Mouse (Mus musculus) cerebellum, adult 8-10 months (tissue): ENCODE data around the gene Ntn1.

Experiments
- DNase-seq: peaks from one replicate; pipeline ENCODE4 v3.0.0; 2022

The Ntn1 gene

DNA sequence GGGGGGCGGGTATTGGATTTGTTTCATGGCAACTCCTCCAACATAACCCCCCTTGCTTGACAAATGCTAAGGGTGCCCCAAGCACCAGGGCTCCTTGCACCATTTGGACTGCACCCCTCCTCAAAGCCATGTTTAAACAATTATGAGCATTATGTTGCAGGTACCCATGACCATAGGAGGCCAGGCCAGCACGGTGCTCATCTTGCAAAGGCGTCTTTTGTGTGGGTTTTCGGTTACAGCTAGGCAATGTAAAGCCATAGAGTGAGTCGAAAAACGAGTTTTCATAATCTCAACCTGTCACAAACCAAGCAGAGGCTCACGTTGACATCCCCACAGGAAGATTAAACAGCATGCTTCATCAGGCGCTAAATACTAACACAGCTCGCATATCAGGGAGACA, 19.3 kb downstream of the Ntn1 start:
- DNase-seq, result no peak

DNA sequence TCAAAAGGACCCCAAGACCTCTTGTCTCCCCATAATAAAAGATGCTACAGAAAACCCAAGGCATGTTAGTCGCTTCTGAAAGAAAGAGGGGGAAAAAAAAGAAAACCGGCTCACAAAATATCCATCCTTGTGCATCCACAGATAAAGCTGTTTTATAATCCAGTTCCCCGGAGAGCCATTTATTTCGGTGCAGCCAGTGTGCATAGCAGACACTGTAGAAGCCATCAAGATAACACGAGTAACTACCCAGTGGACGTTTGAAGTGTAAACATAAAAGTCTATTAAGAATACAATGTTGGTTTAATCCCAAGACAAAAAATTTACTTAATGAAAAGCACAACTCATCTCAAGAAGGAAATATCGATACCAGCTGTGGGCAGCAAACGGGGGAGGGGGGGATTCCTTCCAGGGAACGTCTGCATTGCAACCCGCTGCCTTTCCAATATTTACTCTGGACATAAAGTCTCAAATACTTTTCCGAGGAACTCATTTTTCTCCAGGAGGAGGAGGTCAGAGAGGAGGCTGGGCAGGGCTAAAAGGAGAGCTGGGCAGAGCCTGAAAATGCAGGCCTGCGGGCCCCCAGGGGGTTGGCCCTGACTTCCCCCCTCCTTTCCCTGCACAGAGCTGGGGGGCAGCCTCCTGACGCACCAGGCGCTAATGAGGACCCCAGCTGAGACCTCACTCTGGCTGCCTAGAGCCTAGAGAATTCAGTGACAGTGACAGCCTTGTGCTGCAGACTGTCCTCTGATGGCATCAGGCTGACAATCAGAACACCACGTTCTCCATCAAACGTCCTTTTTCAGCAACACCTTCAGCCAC, 21.5 kb downstream of the Ntn1 start:
- DNase-seq, result no peak

DNA sequence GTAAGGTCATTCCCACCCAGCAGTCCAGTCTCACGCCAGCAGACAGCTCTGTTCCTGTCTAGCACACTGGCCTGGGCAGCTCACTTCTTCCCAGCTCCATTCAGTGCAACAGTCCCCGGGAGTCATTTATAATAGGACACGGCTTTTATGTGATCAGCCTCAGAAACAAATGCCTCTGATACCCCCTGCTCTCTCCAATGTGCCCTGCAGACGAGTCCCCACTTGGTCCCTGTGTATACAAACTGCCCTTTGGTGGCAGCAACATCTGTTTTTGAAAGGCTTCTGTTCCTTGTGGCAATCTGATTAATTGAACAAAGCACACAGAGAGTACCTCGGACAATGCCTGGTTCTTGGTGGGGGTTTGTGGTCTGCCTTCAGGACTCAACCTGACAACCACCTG, 22.2 kb downstream of the Ntn1 start:
- no peak for DNase-seq

DNA sequence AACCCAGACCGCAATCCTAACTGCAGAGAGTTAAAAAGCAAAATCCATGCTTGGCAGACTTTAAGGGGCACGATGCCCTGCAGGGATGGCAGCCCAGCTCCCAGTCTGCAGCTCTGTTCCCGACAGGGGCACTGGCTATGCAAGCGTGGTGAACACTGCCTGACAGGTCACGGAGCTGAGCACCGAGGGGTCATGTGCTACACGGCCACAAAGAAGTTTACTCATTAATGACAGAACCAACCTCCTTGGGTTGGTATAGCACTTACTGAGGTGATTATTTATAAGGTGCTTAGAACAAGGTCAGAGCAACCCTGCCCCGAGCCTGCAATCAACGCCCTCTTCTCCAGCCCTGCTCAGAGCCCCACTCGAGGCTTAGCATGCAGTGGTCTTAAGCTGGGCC, 27.5 kb downstream of the Ntn1 start:
- no peak for DNase-seq

DNA sequence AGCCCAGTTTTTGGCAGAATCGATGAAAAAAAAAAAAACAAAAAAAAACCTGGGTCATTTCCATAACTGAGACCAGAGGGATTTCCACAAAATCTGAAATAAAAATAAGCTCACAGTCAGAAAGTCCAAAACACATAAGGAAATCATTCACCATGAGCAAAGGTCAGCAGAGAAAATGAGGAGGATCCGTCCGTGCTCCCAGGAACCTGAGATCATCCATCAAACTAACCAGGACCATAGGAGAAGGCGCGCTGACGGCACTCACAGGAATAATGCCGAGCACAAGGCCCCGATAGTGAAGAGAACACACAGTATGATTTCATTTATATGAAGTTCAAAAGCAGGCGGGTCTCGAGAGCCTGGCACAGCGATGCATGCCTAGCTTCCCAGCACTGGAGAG, 29.0 kb downstream of the Ntn1 start:
- DNase-seq, result no peak

DNA sequence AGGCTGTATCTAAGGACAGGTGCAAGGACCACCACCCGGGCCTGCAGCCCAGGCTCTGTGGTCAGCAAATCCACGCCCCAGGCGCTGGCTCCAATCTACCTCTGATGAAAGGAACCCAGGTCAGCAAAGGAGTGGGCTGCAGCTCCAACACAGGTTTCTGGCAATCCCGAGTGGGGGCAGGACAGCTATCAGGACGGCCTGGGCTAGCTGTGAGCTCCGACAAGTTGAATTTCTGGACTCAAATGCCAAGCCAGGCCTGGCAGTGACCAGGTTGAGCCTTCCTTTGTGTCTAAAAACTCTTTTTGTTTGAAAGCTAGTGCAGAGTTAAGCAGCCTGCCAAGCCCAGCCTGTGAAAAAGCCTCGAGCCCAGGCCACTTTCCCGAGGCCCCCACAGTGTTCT, 43.7 kb downstream of the Ntn1 start:
- DNase-seq, result no peak

DNA sequence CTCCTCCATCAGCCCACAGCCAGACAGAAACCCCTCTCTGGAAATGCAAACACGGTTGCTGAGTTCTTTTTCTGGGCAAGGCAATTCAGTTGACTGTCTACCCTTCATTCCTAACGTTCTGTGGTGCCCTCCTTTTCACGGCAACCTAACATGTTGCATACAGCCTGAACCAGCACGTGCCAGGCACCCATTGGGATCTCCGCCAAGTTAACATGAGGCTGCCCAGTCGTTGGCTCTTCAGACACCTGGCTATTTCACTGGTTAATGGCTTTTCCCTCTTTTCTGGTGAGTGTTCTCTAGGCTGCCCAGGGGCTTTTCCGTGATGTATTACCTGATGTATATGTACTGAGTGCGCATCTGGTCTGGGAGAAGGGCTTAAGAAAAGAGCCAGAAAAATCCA, 45.1 kb downstream of the Ntn1 start:
- DNase-seq, result peak; percentile 15

DNA sequence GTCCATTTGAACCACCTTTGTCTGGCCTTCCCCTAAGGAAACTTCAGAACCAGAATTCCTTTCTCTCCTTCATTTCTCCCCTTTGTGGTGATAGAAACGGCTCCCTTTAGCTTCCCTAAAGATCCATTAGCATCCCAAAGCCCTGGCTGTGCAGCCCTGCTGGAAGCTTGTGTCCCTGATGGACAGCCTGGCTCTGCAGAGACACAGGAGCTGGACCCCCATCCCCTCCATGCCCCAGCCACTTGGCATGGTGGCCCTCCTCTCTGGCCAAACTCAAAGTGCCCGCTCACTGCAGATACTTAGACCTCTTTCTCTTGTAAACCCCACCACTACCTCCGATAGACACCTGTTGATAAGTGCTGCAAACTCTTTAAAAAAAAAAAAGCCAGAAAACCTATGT, 45.8 kb downstream of the Ntn1 start:
- DNase-seq, result no peak

DNA sequence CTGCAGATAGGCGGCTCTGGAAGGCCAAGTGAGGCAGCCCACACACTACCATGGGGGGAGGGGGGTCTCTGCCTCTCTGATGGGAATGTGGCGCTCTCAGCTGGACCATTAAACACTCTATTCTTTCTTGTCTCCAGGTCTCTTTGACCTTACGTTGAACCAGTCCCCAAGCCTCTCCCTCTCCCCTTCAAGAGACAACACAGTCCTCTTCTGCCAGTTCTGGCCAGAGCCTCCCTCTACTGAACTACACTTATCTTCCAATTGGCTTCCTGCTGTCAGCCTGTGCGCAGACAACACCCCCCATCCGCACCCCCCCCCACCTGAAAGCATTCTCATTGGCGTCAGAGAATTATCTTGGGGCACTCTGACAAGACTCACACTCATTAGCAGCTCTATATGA, 48.4 kb downstream of the Ntn1 start:
- no peak for DNase-seq

DNA sequence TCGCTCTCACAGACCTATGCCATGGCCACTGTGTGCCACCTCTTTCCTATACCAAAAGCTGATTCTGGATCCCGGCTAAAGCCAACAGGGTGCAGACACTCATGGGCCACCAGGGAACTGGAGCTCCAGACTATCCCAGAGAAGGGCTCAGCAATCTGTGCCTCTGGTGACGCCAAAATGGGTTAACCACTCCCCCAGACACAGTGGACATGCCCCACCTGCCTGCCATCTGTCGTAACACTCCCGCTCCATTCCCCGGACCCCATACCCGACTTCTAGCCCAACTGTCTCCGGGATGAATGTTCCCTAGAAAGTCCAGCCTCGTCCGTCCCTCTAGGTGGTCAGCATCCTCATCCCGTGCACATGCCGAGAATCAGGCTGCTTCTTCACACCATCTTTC, 51.8 kb downstream of the Ntn1 start:
- no peak for DNase-seq

DNA sequence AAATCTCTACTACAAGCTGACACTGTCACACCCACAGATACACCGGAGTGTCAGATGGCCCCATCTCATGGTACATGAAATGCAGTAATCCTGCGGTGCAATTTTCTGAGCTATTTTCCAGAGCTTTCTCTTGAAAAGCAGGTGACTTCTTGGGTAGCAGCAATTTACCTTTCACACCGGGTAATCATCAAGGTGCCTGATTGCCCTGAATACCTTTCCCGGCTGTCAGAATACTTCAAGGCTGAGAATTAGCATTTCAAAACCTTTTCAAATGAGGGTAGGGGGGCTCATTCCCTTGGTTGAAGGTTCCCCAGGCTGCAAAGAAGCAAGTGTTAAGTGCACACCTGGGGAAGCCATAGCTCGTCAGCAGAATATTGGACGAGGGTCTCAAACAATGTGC, 52.5 kb downstream of the Ntn1 start:
- DNase-seq, result no peak

DNA sequence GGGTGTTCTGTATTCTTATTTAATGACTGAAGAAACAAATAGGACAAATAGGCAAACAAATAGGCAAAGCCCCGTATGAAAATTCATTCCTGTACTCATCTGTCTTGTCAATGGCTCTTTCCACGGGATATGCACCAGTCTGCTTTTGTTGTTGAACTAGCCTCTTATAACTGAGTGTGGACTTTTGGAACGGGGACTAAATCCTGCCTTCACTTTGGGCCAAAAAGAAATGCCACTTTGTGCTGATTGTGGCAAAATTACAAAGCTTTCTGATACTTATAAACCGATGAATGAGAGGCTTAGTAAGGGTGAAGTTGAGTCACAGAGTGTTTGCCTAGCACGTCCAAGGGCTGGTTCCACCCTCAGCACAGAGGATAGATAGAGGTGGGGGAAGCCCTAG, 53.1 kb downstream of the Ntn1 start:
- DNase-seq, result no peak

DNA sequence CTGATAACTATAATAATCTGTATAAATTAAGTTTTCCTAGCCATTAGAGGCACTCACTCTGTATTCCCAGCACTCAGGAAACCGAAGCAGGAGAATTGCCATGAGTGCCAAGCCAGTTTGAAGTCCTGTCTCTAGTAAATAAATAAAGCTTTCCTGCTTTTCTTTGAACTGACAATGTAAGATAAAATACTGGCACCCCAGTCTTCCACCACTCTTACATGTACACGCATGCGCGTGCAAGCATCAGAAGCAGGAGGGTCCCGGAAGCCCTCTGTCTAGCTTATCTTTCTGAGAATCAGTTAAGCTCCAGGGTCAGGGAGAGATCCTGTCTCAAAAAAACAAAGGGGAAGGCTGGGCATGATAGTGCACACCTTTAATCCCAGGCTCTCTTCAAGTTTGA, 54.5 kb downstream of the Ntn1 start:
- no peak for DNase-seq

DNA sequence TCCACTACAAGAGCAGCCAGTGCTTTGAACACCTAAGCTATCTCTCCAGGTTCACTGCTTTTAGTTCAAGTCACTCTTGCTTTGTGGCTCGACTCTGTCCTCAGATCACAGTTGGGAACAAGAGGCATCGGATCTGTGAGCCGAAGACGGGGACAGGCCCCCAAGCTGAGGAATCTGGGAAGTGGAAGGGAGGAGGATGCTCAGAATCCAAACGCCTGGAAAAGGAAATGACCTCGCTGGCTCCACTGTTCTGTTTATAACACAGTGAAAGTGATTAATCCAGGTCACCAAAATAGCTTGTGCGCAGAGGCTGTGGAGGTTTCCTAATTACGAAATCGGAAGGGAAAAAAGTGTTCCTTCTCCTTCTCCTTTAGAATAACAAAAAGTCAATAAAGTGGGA, 56.4 kb downstream of the Ntn1 start:
- no peak for DNase-seq

DNA sequence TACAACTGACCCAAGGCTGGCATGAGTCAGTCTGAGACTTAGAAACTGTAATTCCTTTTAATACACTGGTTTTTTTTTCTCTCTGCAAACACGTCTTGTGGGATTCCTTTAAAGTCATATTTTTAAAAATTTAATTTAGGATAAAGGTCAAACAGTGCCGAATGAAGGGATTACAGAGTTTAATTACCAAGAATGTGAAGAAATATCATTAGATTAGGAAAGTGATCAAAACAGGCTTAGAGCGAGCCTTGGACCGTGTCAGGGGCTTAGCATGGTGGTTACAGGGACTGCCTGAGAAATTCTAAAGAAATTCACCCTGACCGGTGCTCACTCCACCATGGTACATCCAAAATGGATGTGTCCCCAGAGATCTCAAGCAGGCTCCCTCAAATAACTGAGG, 57.9 kb downstream of the Ntn1 start:
- DNase-seq, result no peak

DNA sequence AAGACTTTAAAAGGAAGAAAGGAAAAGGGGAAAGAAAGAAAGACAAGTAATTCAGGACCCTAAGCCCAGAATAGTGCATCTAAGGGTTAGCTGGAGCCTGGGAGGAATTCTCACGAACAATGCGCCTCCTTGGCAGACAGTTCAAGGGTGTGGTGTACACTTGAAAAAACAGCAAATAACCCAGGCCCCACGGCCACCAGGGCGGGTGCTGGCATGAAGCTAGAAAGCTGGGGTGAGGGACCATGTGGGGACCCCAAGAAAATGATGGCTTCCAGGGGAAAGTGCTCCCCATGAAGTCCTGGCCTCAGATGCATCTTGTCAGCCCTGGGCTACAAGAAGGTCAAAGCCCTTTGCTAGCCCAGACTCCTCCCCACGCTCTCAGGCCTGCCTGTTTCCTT, 58.6 kb downstream of the Ntn1 start:
- DNase-seq, result no peak

DNA sequence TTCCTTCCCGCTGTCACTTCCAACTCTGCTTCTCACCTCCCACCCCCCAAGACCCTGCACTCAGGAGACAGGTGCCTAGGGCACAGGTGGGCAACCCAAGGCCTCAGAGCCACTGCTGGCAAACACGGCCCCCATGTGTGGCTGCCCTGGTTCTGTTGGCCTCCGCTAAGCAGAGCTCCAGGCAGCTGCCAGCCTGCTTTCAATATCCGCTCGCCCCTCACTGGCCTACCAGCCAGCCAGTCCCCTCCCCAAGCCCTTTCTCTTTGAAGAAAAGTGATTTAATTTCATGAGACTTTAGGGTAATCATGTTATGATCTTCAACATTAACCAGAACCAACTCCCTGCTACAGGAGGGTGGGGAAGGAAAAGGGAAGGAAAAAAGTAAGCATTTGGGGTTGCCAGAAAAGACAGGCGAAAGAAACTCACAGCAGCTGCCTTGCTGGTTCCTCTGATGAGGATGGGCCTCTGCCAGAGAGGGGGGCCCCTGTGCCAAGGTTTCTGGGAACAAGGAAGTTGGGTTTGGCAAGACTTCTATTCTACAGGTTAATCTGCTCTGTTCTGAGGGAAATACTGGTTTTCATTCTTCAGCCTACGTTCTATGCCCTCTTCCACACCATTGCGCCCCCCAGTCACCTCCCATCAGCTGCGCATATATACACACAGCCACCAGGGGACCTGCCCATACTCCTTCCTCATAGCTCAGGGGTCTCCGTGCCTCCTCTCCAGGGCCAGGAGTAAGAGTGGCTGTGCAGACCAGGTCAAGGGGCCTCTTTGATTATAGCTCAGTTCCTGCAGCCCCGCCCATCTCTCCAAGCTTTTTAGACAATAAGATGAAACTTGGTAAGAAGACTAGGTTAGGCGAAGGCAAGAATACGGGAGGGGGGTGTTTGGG, 59.3 kb downstream of the Ntn1 start:
- no peak for DNase-seq

DNA sequence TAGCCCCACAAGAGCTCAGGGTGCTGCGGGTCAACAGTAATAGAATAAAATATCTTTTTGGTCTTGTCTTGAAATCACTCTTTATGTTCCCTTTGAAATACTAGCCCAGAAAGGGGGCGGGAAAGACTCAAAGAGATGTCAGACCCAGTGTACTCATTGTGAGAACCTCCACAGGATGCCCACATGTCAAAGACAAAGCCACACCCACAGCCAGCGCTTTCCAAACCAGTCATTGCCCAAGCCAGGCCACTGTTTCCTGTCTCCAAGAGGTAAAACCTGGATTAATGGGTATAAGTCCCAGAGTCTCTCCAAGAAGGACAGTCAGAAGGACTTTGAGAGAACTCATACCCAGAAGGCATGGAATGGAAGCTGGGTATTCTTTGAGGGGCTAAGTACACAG, 60.3 kb downstream of the Ntn1 start:
- no peak for DNase-seq

DNA sequence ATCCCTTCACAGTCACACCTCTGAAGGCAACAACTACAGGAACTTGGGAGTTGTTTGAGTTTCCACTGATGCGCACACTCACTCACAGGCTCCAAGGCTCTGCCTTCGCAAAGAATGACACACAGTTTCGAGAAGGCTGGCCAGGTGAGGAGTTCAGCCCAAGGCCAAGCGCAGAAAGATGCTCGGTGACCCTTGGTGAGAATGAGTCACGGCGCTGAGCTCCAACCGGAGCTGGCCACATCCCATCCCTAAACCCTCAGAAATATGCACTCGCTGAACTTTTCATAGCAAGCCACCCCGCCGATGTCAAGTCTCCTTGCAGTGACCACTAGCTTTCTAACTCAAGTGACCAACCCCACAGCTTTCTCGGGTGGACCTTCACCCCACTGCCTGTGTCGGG, 60.8 kb downstream of the Ntn1 start:
- no peak for DNase-seq

DNA sequence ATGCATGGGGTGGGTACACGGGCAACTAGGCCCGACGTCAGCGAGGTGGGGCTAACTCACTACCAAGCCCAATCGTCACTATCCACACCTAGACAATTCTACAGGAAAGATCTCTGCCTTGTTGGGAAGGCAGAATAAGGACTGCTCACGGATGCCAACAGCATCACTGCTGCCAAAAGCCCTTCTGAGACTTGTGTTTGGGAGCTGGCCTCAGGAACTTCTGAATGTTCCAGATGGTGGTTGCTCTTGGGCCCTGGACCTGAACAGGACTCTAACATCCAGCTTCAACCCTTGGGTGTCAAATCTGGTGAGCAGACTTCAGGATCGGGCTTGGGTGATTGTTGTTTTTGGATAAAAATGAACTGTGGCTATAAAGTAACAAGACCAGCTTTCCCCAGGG, 61.3 kb downstream of the Ntn1 start:
- DNase-seq, result no peak

DNA sequence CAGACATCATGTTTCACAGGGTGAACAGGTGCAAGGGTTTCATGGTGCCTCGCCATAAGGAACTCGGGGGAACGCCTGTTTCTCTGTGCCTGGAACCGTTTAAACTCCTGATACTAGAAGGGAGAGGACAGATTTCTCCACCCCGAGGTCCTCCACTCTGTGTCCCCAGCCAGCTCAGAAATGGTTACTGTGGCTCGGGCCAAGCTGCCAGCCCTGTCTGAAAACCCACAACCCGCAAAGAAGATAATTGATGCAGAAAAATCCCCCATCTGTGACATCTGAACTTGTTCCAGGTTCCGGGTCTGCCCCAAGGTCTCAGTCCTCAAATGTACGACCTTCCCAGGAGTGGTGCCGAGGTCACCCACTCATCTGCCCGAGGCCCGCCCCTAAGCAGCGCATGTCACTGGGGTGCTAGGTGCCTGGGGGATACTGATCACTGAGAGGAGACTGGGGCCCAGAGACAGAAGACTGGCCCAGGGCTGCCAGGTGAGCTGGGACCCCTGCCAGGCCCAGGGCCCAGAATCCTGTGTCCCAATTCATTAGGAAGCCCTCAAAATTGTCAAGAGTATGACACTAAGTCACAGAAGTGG, 68.9 kb downstream of the Ntn1 start:
- peak; percentile 19 for DNase-seq

DNA sequence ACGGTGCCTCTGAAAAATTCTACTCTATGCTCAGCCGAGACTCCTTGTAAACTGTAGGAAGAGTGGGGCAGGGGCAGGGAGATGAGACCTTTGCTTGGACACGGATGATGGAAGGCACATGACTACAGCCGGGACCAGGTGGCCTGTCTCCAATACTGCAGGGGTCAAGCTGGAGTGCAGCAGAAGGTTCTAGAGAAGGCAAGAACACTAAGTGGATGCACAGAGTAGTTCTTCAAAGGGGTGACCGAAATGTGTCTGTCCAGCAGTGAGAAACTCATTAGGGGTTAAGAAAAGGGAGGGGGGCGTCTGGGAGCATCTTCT, 69.5 kb downstream of the Ntn1 start:
- DNase-seq, result no peak

DNA sequence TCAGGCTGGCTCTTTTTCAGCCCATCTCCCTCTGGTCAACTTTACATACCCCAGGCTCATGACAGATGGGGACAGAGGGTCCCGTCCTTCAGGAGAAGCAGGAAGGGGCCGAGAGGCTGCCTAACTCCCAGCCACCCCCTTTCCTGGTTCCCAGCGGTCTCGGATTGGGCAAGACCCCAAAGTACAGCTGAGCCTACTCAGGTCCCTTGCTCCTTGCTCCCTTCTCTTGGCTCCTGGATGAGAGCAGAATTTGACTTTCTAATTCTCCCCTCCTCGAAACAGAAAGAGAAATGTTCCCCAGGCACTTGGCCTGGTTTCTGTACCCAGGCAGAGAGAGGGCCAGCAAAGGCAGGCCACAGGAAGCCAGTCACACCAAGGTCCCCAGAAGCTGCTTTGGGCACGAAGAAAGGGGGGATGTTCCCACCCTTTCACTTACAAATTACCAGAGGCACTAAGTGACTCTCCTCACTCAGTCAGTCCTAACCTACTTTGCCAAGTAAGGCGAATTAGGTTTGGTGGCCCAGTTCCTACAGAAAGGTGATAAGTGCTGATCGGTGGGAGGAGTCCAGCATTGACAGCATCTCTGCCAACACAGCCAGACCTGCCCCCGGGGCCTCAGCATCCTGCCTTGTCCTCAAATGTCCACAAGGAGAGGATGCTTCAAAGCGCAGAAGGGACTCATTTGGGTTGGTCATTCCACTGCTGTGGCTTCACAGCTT, 70.1 kb downstream of the Ntn1 start:
- peak; percentile 17 for DNase-seq

DNA sequence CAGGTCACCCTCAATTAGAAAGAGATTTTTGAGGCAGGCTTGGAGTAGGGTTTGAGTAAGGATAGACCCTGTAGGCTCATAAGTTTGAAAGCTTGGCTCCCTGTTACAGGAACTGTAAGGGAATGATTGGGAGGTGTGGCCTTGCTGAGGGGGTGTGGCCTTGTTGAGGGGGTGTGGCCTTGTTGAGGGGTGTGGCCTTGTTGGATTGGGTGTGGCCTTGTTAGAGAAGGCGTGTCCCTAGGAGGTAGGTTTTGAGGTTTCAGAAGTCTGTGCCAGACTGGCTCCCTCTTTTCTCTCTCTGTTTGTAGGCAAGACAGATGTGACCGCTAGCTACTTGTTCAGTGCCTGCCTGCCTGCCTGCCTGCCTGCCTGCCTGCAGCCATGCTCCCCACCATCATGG, 75.8 kb downstream of the Ntn1 start:
- no peak for DNase-seq
